Mouse (Mus musculus) thymus, adult 2 months (tissue): Measurements from ENCODE around the gene Ube2s.

Experiments
- CTCF ChIP-seq: fragments of 200-500 bp; IDR thresholded peaks from 2 replicates; pipeline ENCODE4 v1.5.1; 2012; ENCODE audit warnings: mild to moderate bottlenecking, control low read depth, low read length, moderate library complexity, borderline replicate concordance; ENCODE audit not compliant: control insufficient read depth, poor library complexity, insufficient read depth; ENCODE audit errors: extremely low read depth
- POLR2A ChIP-seq: fragments of 200-500 bp; IDR thresholded peaks from 2 replicates; pipeline ENCODE4 v1.6.1; 2012; ENCODE audit warnings: mild to moderate bottlenecking, low read length, control low read depth, moderate library complexity; ENCODE audit not compliant: control insufficient read depth, poor library complexity, insufficient read depth; ENCODE audit errors: extremely low read depth

DNA sequence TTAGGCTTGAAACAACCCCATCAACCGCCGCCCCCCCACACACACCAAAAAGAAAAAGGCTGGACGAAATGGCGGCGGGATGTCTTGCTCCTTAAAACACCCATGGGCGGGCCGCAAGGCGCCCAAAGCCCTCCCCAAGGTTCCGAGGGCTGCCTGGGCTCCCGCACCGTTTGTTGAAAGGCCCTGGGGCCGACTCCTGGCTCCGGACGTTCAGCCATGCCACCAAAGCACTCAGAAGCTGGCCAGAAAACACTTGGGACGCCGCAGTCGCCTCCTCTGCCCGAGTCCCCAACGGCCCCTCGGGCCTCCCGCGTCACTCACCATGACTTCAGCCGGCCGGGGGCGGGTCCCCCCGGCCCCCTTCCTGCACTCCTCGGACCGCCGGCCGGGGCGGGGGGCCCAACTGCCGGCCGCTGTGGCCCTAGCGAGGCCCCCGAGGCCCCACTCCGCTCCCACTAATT is 518 bp downstream of the Ube2s start:
- no peak for TF ChIP-seq CTCF
- no peak for TF ChIP-seq POLR2A
